Mouse (Mus musculus) frontal cortex, postnatal 25 days (tissue): ENCODE measurements at regions not wholly inside any gene's neighbourhood (a gene's known extent, or its start where the extent isn't known, plus 50 kb on each side); places are given as distances from the start of the nearest gene placed in this dataset.

Experiments used
- DNase-seq, 2 experiments: peaks; one replicate each; pipeline ENCODE4 v3.0.0; 2022; ENCODE audit warnings: low spot score in 2 of 2

DNA sequence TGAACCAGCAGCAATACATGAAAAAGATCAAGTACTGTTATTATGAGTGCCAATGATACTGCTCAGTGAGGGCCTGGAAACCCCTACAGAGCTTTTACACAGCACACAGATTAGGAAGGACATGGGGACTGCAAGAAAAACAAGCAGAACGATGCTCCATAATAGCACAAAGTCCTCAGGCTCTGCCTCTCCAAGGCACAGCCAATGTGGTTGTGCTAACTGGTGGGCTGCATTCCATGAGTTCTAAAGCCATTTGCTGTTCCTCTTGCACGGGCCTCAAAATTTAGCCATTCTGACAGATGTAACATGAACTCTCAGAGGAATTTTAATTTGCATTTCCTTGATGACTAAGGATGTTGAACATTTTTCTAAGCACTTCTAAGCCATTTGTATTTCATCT, 465.0 kb upstream of the Jag1 start:
- DNase-seq: no peak

- no peak for DNase-seq
These were observed 459.3 kb upstream of the Jag1 start for GRCm38 (mm10) chr2:137575750-137576149.

DNA sequence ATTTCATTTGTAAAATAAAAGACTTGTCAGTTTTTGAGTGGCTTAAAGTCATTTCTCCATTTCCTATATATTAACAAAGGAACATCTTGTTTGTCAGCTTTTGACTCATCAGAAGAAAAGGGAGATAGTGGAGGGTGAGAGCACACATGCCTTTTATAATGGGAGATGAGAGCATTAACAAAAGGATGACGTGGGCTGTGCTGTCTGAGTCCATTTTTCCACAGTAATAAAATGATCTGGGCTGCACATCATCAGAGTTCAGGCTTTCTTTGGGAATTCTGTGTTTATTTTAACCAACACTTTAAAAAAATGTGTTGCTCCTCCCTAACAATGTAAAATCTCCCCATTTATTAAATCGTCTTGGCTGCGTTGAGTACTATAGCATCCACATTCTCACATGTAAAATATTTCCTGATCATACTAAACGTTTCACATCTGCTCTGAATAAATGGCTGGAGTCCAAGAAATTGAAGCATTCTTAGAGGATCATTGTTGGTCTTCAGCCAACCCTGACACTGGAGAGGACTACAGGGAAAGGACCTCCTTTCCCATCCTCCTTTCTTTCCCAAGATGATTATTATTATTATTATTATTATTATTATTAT, 458.5 kb upstream of the Jag1 start:
- no peak for DNase-seq

DNA sequence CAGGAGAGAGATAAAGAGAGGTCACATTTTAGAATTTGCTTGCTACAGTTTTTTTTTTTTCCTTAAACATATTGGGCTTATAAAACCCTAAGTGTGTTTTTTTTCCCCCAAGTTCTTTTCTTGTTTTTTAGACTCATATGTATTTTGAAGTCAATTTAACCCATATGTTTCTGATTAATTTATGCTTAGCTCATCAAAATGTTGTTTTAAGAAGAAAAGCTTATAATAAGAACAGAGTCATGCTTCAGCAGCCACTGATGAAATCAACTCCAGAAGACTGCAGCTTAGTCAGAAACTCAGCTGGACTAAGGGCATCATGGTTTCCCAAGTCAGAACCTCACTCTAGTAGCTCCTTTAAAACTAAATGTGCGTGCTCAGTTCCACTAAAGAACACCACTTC, 454.7 kb upstream of the Jag1 start:
- no peak for DNase-seq

GRCm38 (mm10) chr2:137566619-137567018, 450.2 kb upstream of the Jag1 start:
- DNase-seq: no peak

DNA sequence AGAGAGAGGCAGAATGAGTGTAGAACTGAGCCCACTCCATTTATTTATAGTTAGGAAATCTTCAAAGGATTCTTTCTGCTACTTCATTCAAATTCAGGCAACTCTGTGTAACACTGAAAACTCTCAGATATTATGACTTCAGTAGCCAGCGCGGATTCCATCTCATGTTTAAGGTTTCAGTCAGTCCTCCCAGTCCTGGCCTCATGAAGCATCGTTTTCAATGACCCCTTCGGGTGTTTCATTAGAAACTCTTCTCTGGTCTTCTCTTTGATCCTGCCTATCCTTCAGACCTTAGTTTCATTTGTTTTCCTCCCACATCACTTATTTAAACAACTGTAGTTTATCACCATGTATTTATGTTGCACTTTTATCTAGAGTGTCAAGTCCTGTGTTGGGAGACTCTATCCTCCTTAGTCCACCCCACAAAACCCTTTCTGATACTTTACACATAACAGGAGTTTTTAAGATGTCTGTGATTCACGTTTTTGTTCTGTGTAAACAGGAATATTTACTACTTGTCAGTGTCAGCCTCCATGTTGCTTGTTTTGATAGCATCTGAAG, 447.7 kb upstream of the Jag1 start:
- no peak for DNase-seq

- DNase-seq: no peak
These were observed 443.9 kb upstream of the Jag1 start for GRCm38 (mm10) chr2:137560366-137560765.

DNA sequence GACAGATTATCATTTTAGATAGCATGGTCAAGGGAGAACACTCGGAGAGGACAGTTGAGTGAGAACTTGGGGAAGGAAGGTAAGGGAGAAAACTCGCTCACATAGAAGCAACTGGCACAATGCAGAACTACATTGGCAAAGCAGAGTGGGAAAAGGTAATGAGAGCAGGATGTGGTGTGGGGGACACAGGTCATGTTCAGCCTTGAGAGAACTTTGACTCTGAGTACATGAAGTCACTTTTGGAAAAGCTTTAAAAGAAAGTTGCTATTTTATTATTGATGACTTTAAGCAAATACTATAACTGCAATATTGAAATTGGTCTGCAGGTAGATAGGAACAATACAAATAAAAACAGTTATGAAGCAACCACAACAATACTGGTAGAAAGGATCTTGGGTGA, 437.4 kb upstream of the Jag1 start:
- DNase-seq: no peak

- no peak for DNase-seq
These were observed 420.1 kb upstream of the Jag1 start for GRCm38 (mm10) chr2:137536581-137536980.

- DNase-seq: no peak
These were observed 399.8 kb upstream of the Jag1 start for GRCm38 (mm10) chr2:137516271-137516670.

DNA sequence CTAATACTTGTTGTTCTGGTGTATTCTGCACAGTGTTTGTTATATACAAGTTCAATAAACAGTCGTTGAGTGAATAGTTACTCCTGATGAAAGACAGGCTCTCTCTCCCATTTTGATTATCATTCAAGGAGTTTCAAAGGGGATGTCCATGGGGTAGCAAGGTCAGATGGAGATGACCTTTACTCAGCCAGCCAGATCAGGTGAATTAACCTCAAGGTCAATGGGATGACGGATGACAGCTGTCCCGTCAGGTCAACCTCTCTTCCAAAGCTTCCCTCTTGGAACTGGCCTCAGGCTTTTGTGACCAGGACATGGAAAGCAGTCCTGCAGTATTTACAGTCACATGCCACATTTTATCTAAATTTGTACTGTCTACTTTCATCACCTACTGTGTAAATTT, 398.6 kb upstream of the Jag1 start:
- DNase-seq: no peak

DNA sequence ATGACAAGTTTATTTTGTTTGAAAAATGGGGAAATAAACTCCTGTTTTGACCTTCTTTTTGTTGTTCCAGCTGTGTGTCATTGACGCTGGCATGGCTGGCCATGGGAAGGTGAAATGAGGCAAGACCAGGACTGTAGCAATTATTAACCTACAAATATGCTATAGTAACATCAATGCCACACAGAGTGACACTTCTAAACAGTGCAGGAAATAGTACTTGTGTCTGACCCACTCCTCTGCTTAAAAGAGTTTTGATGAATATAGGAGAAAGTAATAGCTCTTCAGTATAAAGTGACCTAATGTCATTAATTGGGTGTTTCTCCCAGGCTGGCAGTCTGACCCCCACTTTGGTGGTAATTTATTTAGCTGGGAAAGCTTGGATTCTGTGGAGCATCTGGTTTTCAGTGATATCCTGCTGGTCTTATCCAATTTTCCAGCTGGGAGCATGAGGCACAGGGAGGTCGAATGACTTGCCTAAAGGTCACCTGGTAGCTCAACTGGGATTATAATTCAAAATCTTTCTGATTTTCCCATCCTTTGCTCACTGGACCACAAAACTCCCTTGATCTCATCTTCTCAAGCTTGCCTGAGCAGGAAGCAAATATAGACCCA, 397.6 kb upstream of the Jag1 start:
- no peak for DNase-seq

- DNase-seq: no peak
These were observed 394.3 kb upstream of the Jag1 start for GRCm38 (mm10) chr2:137510671-137511235.

GRCm38 (mm10) chr2:137501236-137501635, 384.8 kb upstream of the Jag1 start:
- no peak for DNase-seq

- no peak for DNase-seq
These were observed 381.2 kb upstream of the Jag1 start for GRCm38 (mm10) chr2:137497616-137498015.

GRCm38 (mm10) chr2:137493600-137493999, 377.2 kb upstream of the Jag1 start:
- DNase-seq: no peak

GRCm38 (mm10) chr2:137489181-137489682, 372.8 kb upstream of the Jag1 start:
- no peak for DNase-seq

GRCm38 (mm10) chr2:137468769-137469168, 352.3 kb upstream of the Jag1 start:
- DNase-seq: no peak

DNA sequence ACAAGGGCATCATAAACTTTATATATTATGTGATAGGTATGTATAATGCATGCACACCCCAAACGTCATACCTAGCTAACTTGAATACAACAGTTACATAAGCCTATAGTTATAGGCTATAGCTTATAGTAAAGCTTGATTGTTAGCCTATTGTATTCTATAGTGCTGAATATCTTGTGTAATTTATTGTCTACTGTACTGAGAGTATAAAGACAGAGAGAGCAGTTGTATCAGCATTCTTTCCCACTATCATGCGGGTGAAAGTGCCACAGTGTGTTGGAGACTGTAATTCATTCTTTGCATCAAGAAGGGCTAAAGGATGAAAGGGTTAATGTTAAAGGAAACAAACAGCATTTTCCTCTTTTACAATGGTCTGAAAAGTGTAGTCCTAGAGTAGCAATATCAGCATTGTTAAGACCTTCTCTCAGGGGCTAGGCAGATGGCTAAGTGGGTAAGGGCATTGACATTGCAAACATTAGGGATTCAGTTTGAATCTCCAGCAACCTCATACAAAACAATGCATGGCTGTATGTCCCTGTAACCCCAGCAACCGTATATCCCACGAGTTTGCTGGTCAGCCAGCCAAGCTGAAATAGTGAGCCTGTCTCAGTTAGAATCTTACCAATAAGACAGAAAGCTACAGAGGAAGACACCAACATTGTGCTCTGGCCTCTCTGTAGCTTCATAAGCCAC, 340.8 kb upstream of the Jag1 start:
- no peak for DNase-seq

DNA sequence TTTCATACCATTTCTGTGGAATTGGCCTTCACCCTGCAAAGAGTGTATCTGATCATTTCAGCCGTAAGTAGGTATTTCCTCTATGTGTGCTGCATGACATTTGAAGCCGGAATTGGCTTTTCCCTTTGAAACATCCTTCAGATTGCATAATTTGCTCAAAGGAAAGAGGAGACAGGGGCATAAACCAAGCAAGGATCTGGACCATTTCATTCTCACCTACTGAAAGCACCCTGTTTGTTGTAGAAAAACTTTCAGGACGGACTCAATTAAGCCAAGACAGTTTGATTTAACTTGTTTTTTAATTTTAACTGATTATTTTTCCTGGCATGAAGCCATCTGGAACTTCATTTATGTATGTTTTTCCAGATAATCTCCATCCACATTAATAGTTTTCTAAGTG, 340.0 kb upstream of the Jag1 start:
- no peak for DNase-seq

GRCm38 (mm10) chr2:137446919-137447318, 330.5 kb upstream of the Jag1 start:
- DNase-seq: no peak

- DNase-seq: no peak
These were observed 321.3 kb upstream of the Jag1 start for GRCm38 (mm10) chr2:137437741-137438140.

- no peak for DNase-seq
These were observed 319.7 kb upstream of the Jag1 start for GRCm38 (mm10) chr2:137436161-137436560.
